ENCODE assay signal across 9 mouse cellular contexts in genomic region chr9:107906967-107907800, GRCm38 (mm10). TPM values are rescaled to one million over a fixed set of nuclear protein-coding genes. Genes with fewer than 3 reads are reported as not detected.
DNase-seq lines count a peak whose midpoint lies in the region; ATAC-seq and TF ChIP-seq lines count a peak whose summit lies in the region.
"Had no signal": no experiment of that assay in that cellular context is flagged by ENCODE, and none has a peak within 500 bp of the region (broad histone marks: within the 10 kb centered on the region; RNA-seq: fewer than 3 reads in every experiment).

No protein-coding gene starts in this region.

- H3K27ac ChIP-seq in heart, adult 2 months = peak overlapping the region; percentile 74
- no peak overlapping the region for H3K27ac ChIP-seq in ES-E14 (ENCODE audit: insufficient read depth, low read depth, low read length, poor library complexity, severe bottlenecking)
- H3K27ac ChIP-seq in heart, embryonic 16.5 days (ENCODE audit: low read length) = peak overlapping the region; percentile 18; the same call in 1 of the 2 replicates
- H3K27ac ChIP-seq in liver, postnatal 0 days (ENCODE audit: low read depth) = peak overlapping the region; percentile 7; the same call in 1 of the 2 replicates

- no peaks in the 10 kb centered on the region for H3K36me3 ChIP-seq in heart, adult 2 months (ENCODE audit: control insufficient read depth, insufficient read depth, low read length)
- H3K36me3 ChIP-seq in ES-E14 (ENCODE audit: control insufficient read depth, insufficient read depth, low read length, poor library complexity, severe bottlenecking) = no peaks in the 10 kb centered on the region
- no peaks in the 10 kb centered on the region for H3K36me3 ChIP-seq in heart, embryonic 16.5 days (ENCODE audit: control insufficient read depth, insufficient read depth)
- H3K36me3 ChIP-seq in liver, postnatal 0 days (replicated peaks; ENCODE audit: insufficient read depth, low read length) = peaks cover 5% of the 10 kb centered on the region; the same call in 1 of the 2 replicates

- peak; percentile 31 to 43 for DNase-seq in heart, adult 2 months
- no peak for DNase-seq in heart, postnatal 4 days
- DNase-seq in ES-E14 (ENCODE audit: low read depth, low spot score) = no peak
- no peak for DNase-seq in liver, postnatal 0 days
- no peak for DNase-seq in spleen, adult 12 weeks (ENCODE audit: low spot score)
- DNase-seq in layer of hippocampus, adult 9-10 months (ENCODE audit: low spot score) = no peak
- DNase-seq in gastrocnemius, adult 18-20 months (ENCODE audit: low spot score) = no peak

- no peaks in the 10 kb centered on the region for H3K27me3 ChIP-seq in heart, adult 2 months (ENCODE audit: control insufficient read depth, insufficient read depth, low read length)
- no peaks in the 10 kb centered on the region; the same call in 1 of the 2 replicates for H3K27me3 ChIP-seq in heart, embryonic 16.5 days (ENCODE audit: control insufficient read depth, insufficient read depth, low read length)
- H3K27me3 ChIP-seq in liver, postnatal 0 days (ENCODE audit: insufficient read depth, low read length) = no peaks in the 10 kb centered on the region

- intact Hi-C loops in heart, adult 2 months (cut with DNase I) = no loop called here

- no peak for TF ChIP-seq CTCF in heart, adult 2 months (IDR thresholded peaks at IDR 0.05)
- no peak for TF ChIP-seq CTCF in liver, postnatal 0 days (IDR thresholded peaks at IDR 0.05; ENCODE audit: low read depth)

- no peaks in the 10 kb centered on the region for H3K79me2 ChIP-seq in heart, adult 2 months (replicated peaks; ENCODE audit: control insufficient read depth, insufficient read depth, low read length)

- H3K9ac ChIP-seq in heart, adult 2 months (ENCODE audit: low read depth, low read length) = peak overlapping the region; percentile 66
- H3K9ac ChIP-seq in ES-E14 (ENCODE audit: insufficient read depth, low read depth, low read length, poor library complexity, severe bottlenecking) = peak overlapping the region; percentile 36; the same call in 1 of the 2 replicates
- H3K9ac ChIP-seq in heart, embryonic 16.5 days (ENCODE audit: low read length) = peak overlapping the region; percentile 74
- peak overlapping the region; percentile 51 for H3K9ac ChIP-seq in liver, postnatal 0 days (replicated peaks)

- ATAC-seq in heart, embryonic 16.5 days (replicated peaks; ENCODE audit: extremely low read depth, insufficient read depth, low FRiP score) = no peak
- ATAC-seq in liver, postnatal 0 days = peak; percentile 42

- no peak for TF ChIP-seq POLR2A in heart, adult 2 months (IDR thresholded peaks at IDR 0.05; ENCODE audit: insufficient read depth, low read depth, low read length)

- H3K4me3 ChIP-seq in heart, adult 2 months = peak overlapping the region; percentile 45
- H3K4me3 ChIP-seq in ES-E14 (ENCODE audit: insufficient read depth in 1 of 2, low read depth in 1 of 2, low read length in 2 of 2, poor library complexity in 1 of 2, severe bottlenecking in 1 of 2) = peak overlapping the region; percentile 65 to 77; a peak in 3 of 4 replicates
- peak overlapping the region; percentile 54 for H3K4me3 ChIP-seq in heart, embryonic 16.5 days (ENCODE audit: low read length)
- peak overlapping the region; percentile 38 for H3K4me3 ChIP-seq in liver, postnatal 0 days (ENCODE audit: low read depth, low read length)

- 57% methylated on average over 31 of the region's 31 CpGs for WGBS in heart, adult 2 months
- WGBS in heart, embryonic 16.5 days = 50% methylated on average over 31 of the region's 31 CpGs
- WGBS in liver, postnatal 0 days (ENCODE audit: insufficient replicate concordance) = 51% methylated on average over 31 of the region's 31 CpGs

- TF ChIP-seq EP300 in heart, adult 2 months (IDR thresholded peaks at IDR 0.05; ENCODE audit: insufficient read depth, low read depth, low read length) = no peak
- no peak for TF ChIP-seq EP300 in liver, postnatal 0 days (IDR thresholded peaks at IDR 0.05; ENCODE audit: low read depth)

- in situ Hi-C loops in ES-E14 (cut with MboI; ENCODE audit: low sequenced_read_pairs in 2 of 2, unreplicated experiment in 2 of 2) = no loop called here

- H3K4me1 ChIP-seq in heart, adult 2 months (ENCODE audit: control insufficient read depth, insufficient read depth, low read length) = peaks cover 4% of the 10 kb centered on the region
- H3K4me1 ChIP-seq in ES-E14 (ENCODE audit: control insufficient read depth in 2 of 2, insufficient read depth in 2 of 2, low read length in 2 of 2, poor library complexity in 1 of 2) = peaks cover 0 to 3% of the 10 kb centered on the region in 2 experiments; a peak in 2 of 4 replicates
- peaks cover 20% of the 10 kb centered on the region for H3K4me1 ChIP-seq in heart, embryonic 16.5 days (ENCODE audit: control insufficient read depth, insufficient read depth, low read length)
- H3K4me1 ChIP-seq in liver, postnatal 0 days (ENCODE audit: insufficient read depth) = peaks cover 25% of the 10 kb centered on the region

- H3K9me3 ChIP-seq in ES-E14 (ENCODE audit: control insufficient read depth, insufficient read depth, low read depth, low read length) = no peaks in the 10 kb centered on the region
- H3K9me3 ChIP-seq in heart, embryonic 16.5 days (replicated peaks; ENCODE audit: control insufficient read depth, low read length) = no peaks in the 10 kb centered on the region
- no peaks in the 10 kb centered on the region for H3K9me3 ChIP-seq in liver, postnatal 0 days (ENCODE audit: low read length)

- peak overlapping the region; percentile 88 for H3K4me2 ChIP-seq in heart, embryonic 16.5 days (ENCODE audit: low read depth, low read length)
- peak overlapping the region; percentile 75 for H3K4me2 ChIP-seq in liver, postnatal 0 days (ENCODE audit: low read depth, low read length)

TF ChIP-seq in ES-E14, 5 proteins besides CTCF, POLR2A, EP300 and RAD21:
- no peak for TF ChIP-seq ZC3H11A (IDR thresholded peaks at IDR 0.05; ENCODE audit: borderline replicate concordance, low read depth, low read length)
- TF ChIP-seq ZNF384 (IDR thresholded peaks at IDR 0.05; ENCODE audit: low read depth, low read length) = no peak
- TF ChIP-seq MAFK (IDR thresholded peaks at IDR 0.05; ENCODE audit: insufficient read depth, low read depth, low read length) = no peak
- no peak for TF ChIP-seq HCFC1 (IDR thresholded peaks at IDR 0.05; ENCODE audit: borderline replicate concordance, insufficient read depth, low read length)
- TF ChIP-seq CHD2 (IDR thresholded peaks at IDR 0.05; ENCODE audit: low read depth, low read length) = no peak

RNA-seq across cellular contexts. Expression of gene Mst1r, which starts 0.5 kb away (rescaled TPM):
- total RNA-seq in heart, adult 2 months (2021) = 1 to 10 TPM; 3.1 to 3.3 TPM
- 11.3 and 12.5 TPM in 2 replicates for polyA plus RNA-seq in heart, adult 2 months (2012; rRNA removed)
- total RNA-seq in heart, postnatal 4 days (2021) = 1 to 10 TPM; 2.9 to 3.1 TPM
- 0.22 and 0.37 TPM in 2 replicates for total RNA-seq in ES-E14 (2012; rRNA removed)
- polyA plus RNA-seq in heart, embryonic 16.5 days (2015; fragmentation: Nextera tagmentation; extraction: Ambion mirVana) = 2.4 and 2.8 TPM in 2 replicates
- 0.37 and 0.38 TPM in 2 replicates for polyA plus RNA-seq in liver, postnatal 0 days (2015; fragmentation: Nextera tagmentation; extraction: Ambion mirVana)
- total RNA-seq in gastrocnemius, adult 18-20 months (2021) = under 1 TPM; 0.39 to 0.52 TPM

RNA-seq across cellular contexts. Expression of gene Mon1a, which starts 19.2 kb away (rescaled TPM):
- total RNA-seq in heart, adult 2 months (2021) = 10 to 100 TPM; 11.0 to 11.2 TPM
- 15.1 and 16.0 TPM in 2 replicates for polyA plus RNA-seq in heart, adult 2 months (2012; rRNA removed)
- total RNA-seq in heart, postnatal 4 days (2021) = 1 to 10 TPM; 6.1 TPM
- total RNA-seq in ES-E14 (2012; rRNA removed) = 4.7 and 5.4 TPM in 2 replicates
- 11.0 and 13.1 TPM in 2 replicates for polyA plus RNA-seq in heart, embryonic 16.5 days (2015; fragmentation: Nextera tagmentation; extraction: Ambion mirVana)
- polyA plus RNA-seq in liver, postnatal 0 days (2015; fragmentation: Nextera tagmentation; extraction: Ambion mirVana) = 5.3 and 5.8 TPM in 2 replicates
- 10 to 100 TPM; 10.8 to 11.1 TPM for total RNA-seq in gastrocnemius, adult 18-20 months (2021)

RNA-seq across cellular contexts. Expression of gene Actl11, which starts 21.1 kb away (rescaled TPM):
- total RNA-seq in heart, adult 2 months (2021) = not detected
- polyA plus RNA-seq in heart, adult 2 months (2012; rRNA removed) = 0.09 and 0.14 TPM in 2 replicates
- total RNA-seq in heart, postnatal 4 days (2021) = not detected
- not detected in 2 replicates for total RNA-seq in ES-E14 (2012; rRNA removed)
- not detected in 2 replicates for polyA plus RNA-seq in heart, embryonic 16.5 days (2015; fragmentation: Nextera tagmentation; extraction: Ambion mirVana)
- polyA plus RNA-seq in liver, postnatal 0 days (2015; fragmentation: Nextera tagmentation; extraction: Ambion mirVana) = not detected in 2 replicates
- total RNA-seq in gastrocnemius, adult 18-20 months (2021) = not detected
- polyA plus RNA-seq: large intestine, adult 2 months had no signal

RNA-seq across cellular contexts. Expression of gene Camkv, which starts 28.3 kb away (rescaled TPM):
- not detected for total RNA-seq in heart, adult 2 months (2021)
- 0.02 and 0.06 TPM in 2 replicates for polyA plus RNA-seq in heart, adult 2 months (2012; rRNA removed)
- total RNA-seq in heart, postnatal 4 days (2021) = not detected
- 21.5 and 41.5 TPM in 2 replicates for total RNA-seq in ES-E14 (2012; rRNA removed)
- polyA plus RNA-seq in heart, embryonic 16.5 days (2015; fragmentation: Nextera tagmentation; extraction: Ambion mirVana) = 0.77 and 2.3 TPM in 2 replicates
- polyA plus RNA-seq in liver, postnatal 0 days (2015; fragmentation: Nextera tagmentation; extraction: Ambion mirVana) = 0.04 and 0.09 TPM in 2 replicates
- under 1 TPM; 0.26 to 0.34 TPM for total RNA-seq in gastrocnemius, adult 18-20 months (2021)

RNA-seq across cellular contexts. Expression of gene Rbm6, which starts 34.1 kb away (rescaled TPM):
- total RNA-seq in heart, adult 2 months (2021) = 10 to 100 TPM; 29.8 to 31.2 TPM
- polyA plus RNA-seq in heart, adult 2 months (2012; rRNA removed) = 8.3 and 18.1 TPM in 2 replicates
- total RNA-seq in heart, postnatal 4 days (2021) = 10 to 100 TPM; 40.3 to 40.6 TPM
- total RNA-seq in ES-E14 (2012; rRNA removed) = 61.8 and 62.3 TPM in 2 replicates
- 48.3 and 48.8 TPM in 2 replicates for polyA plus RNA-seq in heart, embryonic 16.5 days (2015; fragmentation: Nextera tagmentation; extraction: Ambion mirVana)
- 14.3 and 17.0 TPM in 2 replicates for polyA plus RNA-seq in liver, postnatal 0 days (2015; fragmentation: Nextera tagmentation; extraction: Ambion mirVana)
- total RNA-seq in gastrocnemius, adult 18-20 months (2021) = 10 to 100 TPM; 16.6 to 18.3 TPM

Comparison
In these comparisons a context has a peak if more than half of its experiments do, and no peak if none do; other contexts are left out.
1. DNase-seq: peak in heart, adult 2 months (2 of 2); none in heart, postnatal 4 days (single experiment), ES-E14 (single experiment), liver, postnatal 0 days (single experiment), spleen, adult 12 weeks (single experiment), layer of hippocampus, adult 9-10 months (single experiment) and gastrocnemius, adult 18-20 months (single experiment).
2. Peak in every context shown above with its lines, with median percentiles within 50 percentile points of each other: H3K4me3 ChIP-seq and H3K9ac ChIP-seq.